Mouse (Mus musculus): ENCODE measurements at regions not wholly inside any gene's neighbourhood (a gene's known extent, or its start where the extent isn't known, plus 50 kb on each side); places are given as distances from the start of the nearest gene placed in this dataset.
"Not testable (repeated sequence)": the region's sequence is repeated elsewhere in the genome, so short reads cannot be mapped to it uniquely, and the experiment has no call there.

- DNase-seq (ENCODE audit: low read depth in 2 of 2, low spot score in 2 of 2) = no peak
Observed at GRCm38 (mm10) chr2:181930037-181930436, 60.9 kb upstream of the Gm14496 start.

GRCm38 (mm10) chr2:181930538-181930937 is 60.4 kb upstream of the Gm14496 start:
- not testable (repeated sequence) for DNase-seq (ENCODE audit: low read depth in 2 of 2, low spot score in 2 of 2)

- DNase-seq (ENCODE audit: low read depth in 2 of 2, low spot score in 2 of 2) = not testable (repeated sequence)
Observed at GRCm38 (mm10) chr2:181931077-181931815, 59.7 kb upstream of the Gm14496 start.

DNA sequence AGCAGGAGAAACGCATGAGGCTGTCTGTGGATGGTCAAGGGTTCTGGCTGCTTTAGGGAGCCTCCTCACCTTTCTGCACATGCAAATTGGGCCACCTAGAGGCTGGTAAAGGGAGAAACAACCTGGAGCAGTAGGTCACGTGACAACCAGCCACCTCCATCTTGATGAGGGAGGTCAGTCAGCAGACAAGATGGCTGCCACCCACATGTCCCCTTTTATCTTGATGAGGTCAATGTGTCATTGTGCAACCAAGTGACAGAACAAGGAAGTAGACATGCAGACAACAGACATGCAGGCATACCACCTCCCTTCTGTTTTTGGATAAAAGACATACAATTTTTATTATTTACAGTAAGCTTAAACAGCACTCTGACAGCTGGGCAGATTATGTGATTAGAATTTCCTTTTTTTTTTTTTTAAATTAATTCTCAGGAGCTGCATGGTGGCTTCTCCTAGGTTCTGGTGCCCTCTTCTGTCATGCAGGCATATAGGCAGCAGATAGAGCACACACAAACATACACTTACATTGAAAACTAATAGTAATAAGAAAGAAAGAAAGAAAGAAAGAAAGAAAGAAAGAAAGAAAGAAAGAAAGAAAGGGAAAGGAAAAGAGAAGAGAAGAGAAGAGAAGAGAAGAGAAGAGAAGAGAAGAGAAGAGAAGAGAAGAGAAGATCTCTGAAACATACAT is 58.9 kb upstream of the Gm14496 start:
- DNase-seq (ENCODE audit: low read depth in 2 of 2, low spot score in 2 of 2) = peak in 1 of 2 experiments; percentile 7

Measured in CD8-positive naive resting alpha-beta T cell, adult 2 months (primary cell).